Mouse (Mus musculus) liver, embryonic 15.5 days (tissue): Measurements from ENCODE around the gene Gm4305. TPM values are rescaled to one million over a fixed set of nuclear protein-coding genes. Genes with fewer than 3 reads are reported as not detected.
"Not testable (repeated sequence)": the region's sequence is repeated elsewhere in the genome, so short reads cannot be mapped to it uniquely, and the experiment has no call there.

Experiments used
- ATAC-seq: fragments of 200-750 bp; cut with Nextera tagmentation; 2 replicates; pipeline ENCODE4 v1.8.0; 2017; ENCODE audit warnings: moderate number of reproducible peaks, mild to moderate bottlenecking, moderate library complexity; ENCODE audit not compliant: insufficient read depth
- H3K27ac ChIP-seq: fragments of 300-500 bp; sonication (generic); replicated peaks from 2 replicates; pipeline ENCODE4 v1.5.1; 2015; ENCODE audit warnings: mild to moderate bottlenecking, inconsistent platforms
- H3K27me3 ChIP-seq: fragments of 300-500 bp; sonication (generic); 2 replicates; pipeline ENCODE4 v1.6.1; 2015; ENCODE audit warnings: mild to moderate bottlenecking, inconsistent platforms
- H3K36me3 ChIP-seq: fragments of 300-500 bp; sonication (generic); replicated peaks from 2 replicates; pipeline ENCODE4 v1.6.1; 2015; ENCODE audit warnings: moderate library complexity, mild to moderate bottlenecking, inconsistent platforms
- H3K4me1 ChIP-seq: fragments of 300-500 bp; sonication (generic); replicated peaks from 2 replicates; pipeline ENCODE4 v1.6.1; 2015; ENCODE audit warnings: inconsistent platforms
- H3K4me2 ChIP-seq: fragments of 300-500 bp; sonication (generic); 2 replicates; pipeline ENCODE4 v1.6.1; 2015; ENCODE audit warnings: moderate library complexity, mild to moderate bottlenecking, inconsistent platforms
- H3K4me3 ChIP-seq: fragments of 300-500 bp; sonication (generic); replicated peaks from 2 replicates; pipeline ENCODE4 v1.5.1; 2015; ENCODE audit warnings: mild to moderate bottlenecking, inconsistent platforms
- H3K9ac ChIP-seq: fragments of 300-500 bp; sonication (generic); 2 replicates; pipeline ENCODE4 v1.6.1; 2015; ENCODE audit warnings: moderate library complexity, mild to moderate bottlenecking, inconsistent platforms
- H3K9me3 ChIP-seq: fragments of 300-500 bp; sonication (generic); replicated peaks from 2 replicates; pipeline ENCODE4 v1.6.1; 2016; ENCODE audit warnings: inconsistent platforms
- WGBS: fragments of 180-500 bp; shearing (Covaris S2); methylation state at CpG from one replicate; pipeline ENCODE4 v1.1.7; 2015; ENCODE audit warnings: mixed read lengths; ENCODE audit not compliant: insufficient replicate concordance; 5-methylcytosine and 5-hydroxymethylcytosine counted together
- polyA plus RNA-seq: library from polyadenylated mRNA; unstranded; fragments of >200 nt; fragmentation: Nextera tagmentation; extraction: Ambion mirVana; gene quantifications from 2 replicates; pipeline ENCODE4 v1.2.1, GENCODE M21; 2015

The Gm4305 gene
- polyA plus RNA-seq = not detected in 2 replicates

GRCm38 (mm10) chr10:100350793-100351192 is at the start of gene Gm4305:
Gene Gm4305 (plus strand): TSS chr10:100351093.
- H3K9ac ChIP-seq, H3K4me1 ChIP-seq, H3K4me2 ChIP-seq, H3K9me3 ChIP-seq, H3K4me3 ChIP-seq, H3K36me3 ChIP-seq, ATAC-seq, H3K27ac ChIP-seq, H3K27me3 ChIP-seq: not testable (repeated sequence)
- WGBS = no CpG with 5 or more reads among the region's 3 CpGs

- not testable (repeated sequence) for H3K9me3 ChIP-seq, H3K27ac ChIP-seq, H3K4me1 ChIP-seq, ATAC-seq, H3K9ac ChIP-seq, H3K4me3 ChIP-seq, H3K4me2 ChIP-seq, H3K36me3 ChIP-seq, H3K27me3 ChIP-seq
- WGBS = no CpG with 5 or more reads among the region's 2 CpGs
These were observed 15.5 kb upstream of the Gm4305 start, which contains the start of gene Gm4301 for GRCm38 (mm10) chr10:100335376-100335775. Gene Gm4301 (plus strand): TSS chr10:100335676.

GRCm38 (mm10) chr10:100340536-100340935 is 10.4 kb upstream of the Gm4305 start, which contains the start of gene Gm4302:
Gene Gm4302 (plus strand): TSS chr10:100340836.
- not testable (repeated sequence) for H3K36me3 ChIP-seq, H3K9me3 ChIP-seq, ATAC-seq, H3K27ac ChIP-seq, H3K27me3 ChIP-seq, H3K4me2 ChIP-seq, H3K4me1 ChIP-seq, H3K4me3 ChIP-seq, H3K9ac ChIP-seq
- WGBS = no CpG with 5 or more reads among the region's 3 CpGs

- H3K4me3 ChIP-seq, H3K27me3 ChIP-seq, H3K9me3 ChIP-seq, H3K4me1 ChIP-seq, H3K36me3 ChIP-seq, H3K4me2 ChIP-seq, ATAC-seq, H3K27ac ChIP-seq, H3K9ac ChIP-seq: not testable (repeated sequence)
- no CpG with 5 or more reads among the region's 3 CpGs for WGBS
These were observed 5.2 kb upstream of the Gm4305 start, which contains the start of gene Gm4303 for GRCm38 (mm10) chr10:100345672-100346071. Gene Gm4303 (plus strand): TSS chr10:100345972.

- H3K4me2 ChIP-seq, H3K4me3 ChIP-seq, H3K4me1 ChIP-seq, H3K27ac ChIP-seq, H3K27me3 ChIP-seq, H3K9me3 ChIP-seq, ATAC-seq, H3K36me3 ChIP-seq, H3K9ac ChIP-seq: not testable (repeated sequence)
- 51% methylated on average over 2 of the region's 2 CpGs for WGBS
These were observed 5.9 kb downstream of the Gm4305 start for GRCm38 (mm10) chr10:100356841-100357240.

- H3K9me3 ChIP-seq, H3K9ac ChIP-seq, H3K27ac ChIP-seq, H3K27me3 ChIP-seq, H3K4me2 ChIP-seq, H3K36me3 ChIP-seq, H3K4me3 ChIP-seq, H3K4me1 ChIP-seq, ATAC-seq: not testable (repeated sequence)
- no CpG with 5 or more reads among the region's 3 CpGs for WGBS
These were observed 10.1 kb downstream of the Gm4305 start, which contains the start of gene Gm4307 for GRCm38 (mm10) chr10:100361038-100361437. Gene Gm4307 (plus strand): TSS chr10:100361338.

GRCm38 (mm10) chr10:100382460-100382859 is 31.6 kb downstream of the Gm4305 start, which contains the start of gene Gm4312:
Gene Gm4312 (minus strand): TSS chr10:100382560.
- no CpG with 5 or more reads among the region's 2 CpGs for WGBS
- H3K27me3 ChIP-seq, ATAC-seq: not testable (repeated sequence)

More at GRCm38 (mm10) chr10:100382460-100382859, 31.6 kb downstream of the Gm4305 start, which contains the start of gene Gm4312:
- not testable (repeated sequence) for H3K4me3 ChIP-seq, H3K27ac ChIP-seq, H3K4me1 ChIP-seq, H3K9ac ChIP-seq, H3K36me3 ChIP-seq, H3K4me2 ChIP-seq, H3K9me3 ChIP-seq

Other genes starting within 250 kb of the Gm4305 start
- gene Gm4301, start 15.4 kb upstream of the Gm4305 start, polyA plus RNA-seq = not detected in 2 replicates
- gene Gm4302, start 10.3 kb upstream of the Gm4305 start, polyA plus RNA-seq = not detected in 2 replicates
- gene Gm4303, start 5.1 kb upstream of the Gm4305 start, polyA plus RNA-seq = not detected in 2 replicates
- not detected in 2 replicates for gene Gm4307, start 10.2 kb downstream of the Gm4305 start, polyA plus RNA-seq
- gene Gm4312, start 31.5 kb downstream of the Gm4305 start, polyA plus RNA-seq = not detected in 2 replicates
- gene Tmtc3, start 136.3 kb downstream of the Gm4305 start, polyA plus RNA-seq = 4.4 and 4.9 TPM in 2 replicates
- gene Cep290, start 136.5 kb downstream of the Gm4305 start, polyA plus RNA-seq = 2.5 and 3.0 TPM in 2 replicates
- gene 4930430F08Rik, start 239.3 kb downstream of the Gm4305 start, polyA plus RNA-seq = 11.4 and 13.1 TPM in 2 replicates
- not detected in 2 replicates for gene 1700017N19Rik, start 239.4 kb downstream of the Gm4305 start, polyA plus RNA-seq